Mouse (Mus musculus): ENCODE measurements at regions not wholly inside any gene's neighbourhood (a gene's known extent, or its start where the extent isn't known, plus 50 kb on each side); places are given as distances from the start of the nearest gene placed in this dataset.
"Not testable (repeated sequence)": the region's sequence is repeated elsewhere in the genome, so short reads cannot be mapped to it uniquely, and the experiment has no call there.

DNA sequence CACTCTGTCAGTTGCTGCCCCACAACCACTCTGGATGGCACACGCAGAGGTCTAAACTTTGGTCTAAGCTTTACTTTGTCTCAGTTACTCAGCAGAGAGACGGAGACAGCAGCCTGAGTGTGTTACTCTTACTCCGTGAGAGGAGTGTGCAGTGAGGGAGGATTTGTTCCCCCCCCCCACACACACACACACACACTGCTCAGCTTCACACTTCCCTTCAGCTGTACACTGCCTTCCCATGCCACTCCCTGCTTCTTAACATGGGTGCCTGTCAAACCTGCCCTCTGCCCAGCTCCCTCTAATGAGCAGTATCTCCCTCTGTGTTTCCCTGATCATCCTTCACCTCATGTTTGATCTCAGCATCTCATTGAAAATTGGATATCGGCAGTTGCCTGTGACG, 409.9 kb upstream of the Ercc4 start:
- DNase-seq (ENCODE audit: low spot score in 2 of 2): no peak

DNA sequence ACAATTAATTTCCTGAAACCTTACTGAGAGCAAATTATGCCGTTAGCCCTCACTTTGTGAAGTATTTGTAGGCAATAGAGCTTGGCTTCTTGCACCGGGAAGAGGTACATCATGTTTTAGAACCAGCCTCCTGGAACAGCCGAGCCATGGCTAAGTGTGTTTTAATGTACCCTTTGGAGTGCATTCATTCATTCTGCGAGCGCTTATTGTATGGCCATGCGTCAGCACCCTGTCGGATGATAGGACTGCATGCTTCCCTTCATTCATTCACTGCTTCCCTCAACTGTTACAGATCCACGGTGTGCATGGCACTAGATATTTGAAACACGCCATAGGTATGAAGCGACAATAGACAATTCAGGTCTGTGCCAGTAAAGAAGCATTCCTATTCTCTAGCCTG, 409.4 kb upstream of the Ercc4 start:
- no peak for DNase-seq (ENCODE audit: low spot score in 2 of 2)

DNA sequence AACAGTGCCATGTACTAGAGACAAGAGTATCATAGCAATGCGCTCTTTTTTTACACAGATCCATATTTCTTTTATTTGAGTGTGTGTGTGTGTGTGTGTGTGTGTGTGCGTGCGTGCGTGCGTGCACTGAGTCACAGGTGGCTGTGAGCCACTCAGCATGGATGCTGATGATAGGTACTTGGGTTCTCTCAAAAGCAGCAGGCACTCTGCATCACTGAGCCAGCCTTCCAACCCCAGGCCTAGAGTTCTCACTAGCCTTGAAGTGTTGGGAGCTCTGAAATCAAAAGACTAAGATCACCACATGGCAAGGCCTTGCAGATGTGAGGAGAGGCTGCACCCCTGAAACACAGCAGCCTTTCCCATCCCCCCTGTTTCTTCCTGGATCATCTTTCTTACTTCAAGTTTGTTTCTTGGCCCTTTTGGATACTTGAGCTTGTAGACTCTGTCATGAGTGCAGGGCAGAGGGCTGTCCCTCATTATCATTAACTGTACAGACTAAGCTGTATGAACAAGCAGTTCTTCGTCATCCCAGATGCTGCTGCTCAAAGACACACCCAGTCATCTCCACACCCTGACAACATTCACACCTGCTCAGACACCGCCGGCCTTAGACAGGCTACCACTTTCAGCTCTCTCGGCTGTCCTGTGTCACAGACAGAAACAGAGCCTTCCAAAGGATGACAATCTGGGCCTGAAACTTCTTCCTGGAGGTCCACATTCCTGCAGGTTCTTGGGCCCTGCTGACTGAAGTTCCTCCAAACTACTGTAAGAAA, 405.5 kb upstream of the Ercc4 start:
- DNase-seq (ENCODE audit: low spot score in 2 of 2): no peak

DNA sequence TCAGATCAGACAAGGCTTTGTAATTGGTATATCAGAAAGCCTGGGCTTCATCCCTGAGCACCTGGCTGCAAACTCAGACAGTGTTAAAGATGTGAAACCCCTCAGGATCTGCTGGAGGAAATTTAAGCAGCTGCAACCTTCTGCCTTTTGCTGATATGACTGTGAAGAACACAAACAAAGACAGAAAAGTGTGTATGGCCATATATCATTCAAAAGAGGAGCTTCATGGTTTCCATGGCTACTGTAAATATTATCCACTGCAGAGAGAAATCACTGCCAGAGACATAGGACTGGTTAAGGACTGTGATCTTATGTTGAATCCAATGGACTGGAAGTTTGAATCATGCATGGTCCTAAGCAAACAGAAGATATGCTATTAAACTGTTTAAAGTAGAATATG, 402.6 kb upstream of the Ercc4 start:
- no peak for DNase-seq (ENCODE audit: low spot score in 2 of 2)

DNA sequence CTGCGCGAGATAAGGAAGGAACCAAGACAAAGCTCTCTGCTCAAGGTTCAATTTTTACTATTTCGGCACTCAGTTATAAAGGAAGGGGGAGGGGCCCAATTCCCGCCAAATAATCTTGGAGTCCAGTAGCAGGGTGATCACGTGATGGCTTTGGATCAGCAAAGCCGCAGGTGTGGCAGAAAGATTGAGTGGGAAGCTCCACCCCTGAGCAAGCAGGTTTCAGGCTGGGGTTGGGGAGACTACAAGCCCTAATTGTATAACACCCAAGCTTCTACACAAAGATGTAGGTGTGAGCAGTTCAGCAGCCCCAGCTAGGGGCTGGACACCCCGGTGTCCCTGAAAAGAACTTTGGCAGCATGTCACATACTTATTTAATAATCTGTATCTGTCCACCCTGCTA, 388.1 kb upstream of the Ercc4 start:
- not testable (repeated sequence) for DNase-seq (ENCODE audit: low spot score in 2 of 2)

DNA sequence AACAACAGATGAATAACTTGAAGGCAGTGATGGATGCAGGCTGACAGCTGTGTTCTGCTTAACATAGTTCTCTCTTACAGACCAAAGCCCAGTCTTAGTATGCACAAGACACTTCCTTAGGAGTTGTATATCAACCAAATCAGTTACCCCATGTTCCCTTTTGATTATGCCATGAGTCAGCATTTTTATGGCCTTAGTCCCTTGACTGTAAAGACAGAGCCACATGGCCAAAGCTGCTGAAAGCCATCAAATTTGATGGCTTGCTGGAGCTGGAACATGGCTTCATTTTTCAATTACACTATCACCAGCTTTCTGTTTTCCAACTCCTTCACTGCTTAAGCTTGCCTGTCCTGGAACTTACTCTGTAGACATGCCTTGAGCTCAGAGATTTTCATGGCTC, 383.4 kb upstream of the Ercc4 start:
- DNase-seq (ENCODE audit: low spot score in 2 of 2): no peak

DNA sequence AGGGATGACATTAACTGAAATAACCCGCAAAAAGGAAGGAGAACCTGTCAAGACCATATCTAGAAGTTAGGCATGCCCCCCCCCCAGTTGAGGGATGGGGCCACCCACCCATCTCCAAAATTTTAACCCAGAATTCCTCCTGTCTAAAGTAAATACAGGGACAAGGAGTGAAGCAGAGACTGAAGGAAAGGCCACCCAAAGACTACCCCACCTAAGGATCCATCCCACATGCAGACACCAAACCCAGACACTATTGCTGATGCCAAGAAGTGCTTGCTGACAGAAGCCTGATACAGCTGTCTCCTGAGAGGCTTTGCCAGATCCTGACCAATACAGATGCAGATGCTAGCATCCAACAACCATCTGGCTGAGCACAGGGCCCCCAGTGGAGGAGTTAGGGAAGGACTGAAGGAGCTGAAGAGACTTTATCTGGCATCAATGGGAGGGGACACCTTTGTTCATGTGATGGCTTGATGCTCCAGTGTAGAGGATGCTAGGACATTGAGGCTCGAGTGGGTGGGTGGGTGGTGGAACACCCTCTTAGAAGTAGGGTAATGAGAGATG, 379.2 kb upstream of the Ercc4 start:
- not testable (repeated sequence) for DNase-seq (ENCODE audit: low spot score in 2 of 2)

DNA sequence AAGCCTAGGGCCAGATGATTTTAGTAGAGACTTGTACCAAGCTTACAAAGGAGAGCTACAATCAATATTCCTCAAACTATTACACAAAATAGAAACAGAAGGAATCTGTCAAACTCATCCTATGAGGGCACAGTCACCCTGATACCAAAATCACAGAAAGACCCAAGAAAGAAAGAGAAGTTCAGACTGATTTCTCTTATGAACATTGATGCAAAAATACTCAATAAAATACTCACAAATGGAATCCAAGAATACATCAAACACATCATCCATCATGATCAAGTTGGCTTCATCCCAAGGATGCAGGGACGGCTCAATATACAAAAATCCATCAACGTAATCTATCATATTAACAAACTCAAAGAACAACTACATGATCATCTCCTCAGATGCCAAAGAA, 377.9 kb upstream of the Ercc4 start:
- DNase-seq (ENCODE audit: low spot score in 2 of 2): no peak

DNA sequence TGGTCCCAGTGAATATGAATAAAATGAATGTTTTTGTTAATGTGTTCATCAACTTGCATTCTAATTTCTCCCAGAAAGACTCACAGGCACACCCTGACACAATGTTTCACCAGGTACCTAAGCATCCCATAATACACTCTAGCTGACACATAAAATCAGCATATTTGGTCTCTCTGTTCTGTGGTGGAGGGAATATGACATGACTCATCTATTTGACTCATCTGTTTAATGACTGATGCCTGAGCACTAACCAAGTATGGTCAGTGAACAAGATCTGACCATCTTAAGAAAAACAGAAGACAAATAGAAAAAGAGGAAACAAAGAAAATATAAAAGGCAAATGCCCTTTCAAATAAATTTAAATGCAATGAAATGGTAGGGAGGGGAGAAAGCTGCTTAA, 367.0 kb upstream of the Ercc4 start:
- no peak for DNase-seq (ENCODE audit: low spot score in 2 of 2)

DNA sequence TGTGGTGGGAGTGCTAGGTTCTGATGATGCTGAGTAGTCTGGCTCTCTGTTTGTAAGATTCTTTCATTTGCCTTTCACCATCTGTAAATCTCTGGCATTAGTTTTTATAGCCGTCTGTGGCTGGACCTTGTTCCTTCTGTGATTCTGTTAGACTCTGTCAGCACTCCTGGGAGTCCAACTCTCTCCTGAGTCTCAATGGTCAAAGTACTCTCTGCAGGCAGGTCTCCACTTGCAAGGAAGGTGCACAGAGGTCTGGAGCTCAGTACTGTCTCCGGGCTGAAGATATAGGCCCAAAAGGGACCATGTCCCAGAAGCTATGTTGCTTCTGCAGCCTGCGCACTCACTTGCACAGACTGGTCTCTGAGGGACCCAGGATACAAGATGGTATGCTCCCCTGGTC, 356.3 kb upstream of the Ercc4 start:
- no peak for DNase-seq (ENCODE audit: low spot score in 2 of 2)

DNA sequence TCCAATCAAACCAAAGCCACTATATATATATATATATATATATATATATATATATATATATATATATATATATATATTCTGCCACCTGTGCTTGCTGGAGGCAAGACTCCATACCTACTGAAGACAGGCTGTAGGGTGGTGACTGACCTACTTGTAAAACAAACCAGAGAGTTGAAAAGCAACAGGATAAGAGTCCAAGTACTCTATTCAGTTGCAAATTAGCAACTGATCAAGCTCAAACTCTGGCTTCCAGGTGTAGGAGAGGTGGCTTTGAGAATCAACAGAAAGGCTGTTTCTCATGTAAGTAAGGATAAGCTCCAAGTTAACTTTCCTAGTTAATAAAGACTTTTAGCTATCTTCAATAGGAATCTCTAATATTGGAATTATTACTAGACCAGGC, 355.1 kb upstream of the Ercc4 start:
- DNase-seq (ENCODE audit: low spot score in 2 of 2): no peak

DNA sequence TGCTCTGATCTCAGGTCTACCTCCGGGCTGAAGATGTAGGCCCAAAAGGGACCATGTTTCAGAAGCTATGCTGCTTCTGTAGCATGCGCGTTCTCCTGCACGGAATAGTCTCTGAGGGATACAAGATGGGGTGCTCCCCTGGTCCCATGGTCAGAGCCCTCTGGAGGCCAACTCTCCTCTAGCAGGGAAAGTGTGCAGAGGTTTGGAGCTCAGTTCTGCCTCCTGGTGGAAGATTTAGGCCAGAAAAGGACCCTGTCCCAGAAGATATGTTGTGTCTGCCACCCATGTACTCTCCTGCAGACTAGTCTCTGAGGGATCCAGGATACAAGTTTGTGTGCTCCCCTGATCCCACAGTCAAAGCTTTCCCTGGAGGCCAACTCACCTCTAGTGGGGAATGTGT, 350.9 kb upstream of the Ercc4 start:
- DNase-seq (ENCODE audit: low spot score in 2 of 2): no peak

DNA sequence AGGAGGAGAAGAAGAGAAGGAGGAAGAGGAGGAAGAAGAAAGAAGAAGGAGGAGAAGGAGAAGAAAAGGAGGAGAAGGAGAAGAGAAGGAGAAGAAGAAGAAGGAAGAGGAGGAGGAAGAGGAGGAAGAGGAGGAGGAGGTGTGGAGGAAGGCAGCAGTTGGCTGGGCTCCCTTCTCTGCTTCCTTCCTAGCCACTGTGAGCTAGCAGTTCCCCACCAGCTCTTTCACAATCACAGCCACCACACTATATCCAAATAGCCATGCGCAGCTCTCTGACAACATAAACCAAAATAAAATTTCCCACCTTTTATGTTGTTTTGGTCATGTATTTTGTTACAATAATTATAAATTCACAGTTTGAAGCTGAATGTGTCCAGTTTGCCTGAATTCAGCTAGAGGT, 345.3 kb upstream of the Ercc4 start:
- no peak for DNase-seq (ENCODE audit: low spot score in 2 of 2)

DNA sequence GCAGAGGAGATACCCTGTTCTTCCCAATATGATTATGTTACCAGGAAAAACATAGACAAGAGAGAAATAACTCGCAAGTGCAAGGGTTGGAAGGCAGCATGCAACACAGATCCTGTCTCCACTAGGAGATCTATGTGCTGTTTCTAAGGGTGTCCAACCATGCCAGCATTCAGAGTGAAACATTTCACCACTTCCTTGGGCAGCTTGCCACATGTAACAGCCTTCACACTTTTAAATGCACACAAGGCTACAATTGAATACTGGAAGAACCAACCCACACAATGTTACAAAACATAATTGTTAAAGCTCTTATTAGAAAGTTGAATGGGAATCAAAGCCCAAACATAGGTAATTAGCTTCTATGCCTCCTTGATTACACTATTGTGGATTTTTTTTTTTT, 344.9 kb upstream of the Ercc4 start:
- no peak for DNase-seq (ENCODE audit: low spot score in 2 of 2)

DNA sequence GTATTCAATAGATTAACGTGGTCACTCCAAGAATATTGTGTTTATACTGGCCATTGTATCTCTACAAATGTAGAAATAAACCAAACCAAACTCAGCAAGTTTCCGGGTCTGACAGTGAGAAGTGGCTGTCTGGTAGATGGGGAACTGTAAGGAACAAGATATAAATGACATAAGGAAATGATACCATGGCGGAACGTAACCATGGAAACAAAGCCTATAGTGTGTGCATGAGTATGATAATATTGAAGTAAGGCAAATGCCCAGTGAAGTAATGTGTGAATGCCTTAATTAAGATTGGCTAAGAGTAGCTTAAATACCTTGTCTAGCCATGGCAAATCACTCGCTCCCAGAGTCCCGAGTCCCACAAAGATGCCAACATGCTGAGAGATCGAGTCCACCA, 342.6 kb upstream of the Ercc4 start:
- no peak for DNase-seq (ENCODE audit: low spot score in 2 of 2)

DNA sequence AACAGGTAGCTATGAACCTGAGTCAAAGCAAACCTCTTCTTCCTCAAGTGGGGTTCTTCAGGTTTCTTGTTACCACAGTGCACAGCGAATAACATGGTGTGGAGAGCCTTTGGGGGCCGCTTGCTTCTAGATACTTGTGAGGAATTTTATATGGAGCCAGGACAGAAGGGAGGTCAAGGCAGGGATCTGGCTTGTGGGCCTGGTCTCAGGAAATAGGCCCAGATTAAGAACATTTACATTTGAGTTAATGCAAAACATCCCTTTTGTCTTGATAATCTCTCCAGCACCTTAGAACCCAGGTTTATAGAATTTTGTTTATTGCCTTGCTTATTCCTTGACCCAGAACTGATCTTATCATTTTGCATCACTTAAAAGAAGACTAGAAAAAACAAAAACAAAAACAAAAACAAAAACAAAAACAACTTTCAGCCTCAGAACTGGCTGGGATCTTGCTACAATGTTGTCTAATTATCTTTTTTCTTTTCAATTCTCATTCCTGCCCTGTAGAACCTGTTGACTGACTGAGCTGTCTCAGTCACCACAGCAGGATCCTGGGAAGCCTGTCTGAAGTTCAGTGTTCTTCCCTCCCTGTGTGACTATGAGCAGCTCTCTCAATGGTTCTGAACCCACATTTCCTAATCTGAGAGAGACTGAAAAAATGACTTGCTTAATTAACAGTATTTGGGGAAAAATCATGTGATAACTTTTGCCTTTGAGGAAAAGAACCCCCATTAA, 341.2 kb upstream of the Ercc4 start:
- no peak for DNase-seq (ENCODE audit: low spot score in 2 of 2)

DNA sequence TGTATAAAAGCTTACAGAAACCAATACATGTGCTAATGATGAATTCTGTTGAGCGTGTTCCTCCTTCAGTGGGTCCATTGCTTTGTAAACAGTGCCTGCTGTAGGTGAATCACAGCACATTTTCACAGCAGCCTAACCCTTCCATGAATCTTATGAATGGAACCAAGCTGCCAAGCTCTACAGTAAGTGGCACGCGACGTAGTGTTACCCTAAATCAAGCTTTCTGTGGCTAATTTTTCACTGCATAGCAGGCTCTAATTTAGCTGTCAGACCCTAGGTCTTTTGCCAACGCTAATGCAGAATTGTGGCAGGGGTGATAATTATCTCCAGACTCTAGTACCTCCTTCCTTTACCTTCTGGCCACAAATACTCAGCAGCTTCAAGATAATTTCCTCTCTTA, 339.0 kb upstream of the Ercc4 start:
- no peak for DNase-seq (ENCODE audit: low spot score in 2 of 2)

DNA sequence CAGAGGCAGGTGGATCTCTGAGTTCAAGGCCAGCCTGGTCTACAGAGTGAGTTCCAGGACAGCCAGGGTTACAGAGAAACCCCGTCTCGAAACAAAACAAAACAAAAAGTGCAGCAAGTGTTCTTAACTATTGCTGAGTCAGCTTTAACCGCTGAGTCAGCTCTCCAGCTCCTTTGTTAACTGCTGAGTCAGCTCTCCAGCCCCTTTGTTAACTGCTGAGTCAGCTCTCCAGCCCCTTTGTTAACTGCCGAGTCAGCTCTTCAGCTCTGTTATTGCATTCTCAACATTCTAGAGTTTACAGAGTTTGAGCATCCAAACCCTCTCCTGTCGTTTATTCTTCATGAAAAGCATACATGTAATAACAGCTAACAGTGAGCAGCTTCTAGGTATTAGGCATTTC, 336.9 kb upstream of the Ercc4 start:
- DNase-seq (ENCODE audit: low spot score in 2 of 2): no peak

DNA sequence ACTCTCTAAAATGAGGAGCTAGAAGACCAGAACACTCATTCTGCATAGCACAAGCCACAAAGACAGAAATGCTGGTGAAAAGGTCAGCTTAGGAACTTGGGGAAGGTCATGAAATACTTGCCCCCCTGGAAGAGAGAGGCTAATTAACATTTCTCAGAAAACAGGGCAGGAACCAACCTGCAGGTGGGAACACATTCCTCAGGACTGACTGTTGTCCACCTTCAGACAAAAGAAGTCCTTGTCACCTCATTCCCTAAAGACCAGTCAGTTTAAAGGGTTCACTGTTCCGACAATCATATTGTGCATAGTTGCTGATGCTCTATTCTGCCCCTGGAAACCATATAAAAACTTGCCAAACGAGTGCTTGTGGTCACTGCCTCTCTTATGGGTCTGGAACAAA, 333.6 kb upstream of the Ercc4 start:
- no peak for DNase-seq (ENCODE audit: low spot score in 2 of 2)

DNA sequence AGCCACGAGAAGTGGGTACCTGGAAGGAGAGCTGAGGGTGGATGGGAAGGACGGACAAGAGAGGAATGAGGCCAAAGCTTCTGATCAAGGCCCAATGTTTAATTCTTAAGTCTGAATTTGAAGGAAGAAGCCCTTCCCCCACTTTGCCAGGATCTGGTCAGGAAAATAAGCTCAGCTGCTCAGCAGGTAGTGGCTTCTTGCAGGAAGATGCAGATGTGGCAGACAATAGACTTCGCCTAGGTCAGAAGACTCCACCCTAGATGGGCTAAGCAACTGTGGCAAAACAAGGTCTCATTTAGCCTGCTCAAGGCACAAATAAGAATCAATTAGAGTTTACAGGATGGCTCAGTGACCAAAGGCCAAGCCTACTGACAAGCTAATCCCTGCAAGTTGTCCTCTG, 330.4 kb upstream of the Ercc4 start:
- DNase-seq (ENCODE audit: low spot score in 2 of 2): no peak

DNA sequence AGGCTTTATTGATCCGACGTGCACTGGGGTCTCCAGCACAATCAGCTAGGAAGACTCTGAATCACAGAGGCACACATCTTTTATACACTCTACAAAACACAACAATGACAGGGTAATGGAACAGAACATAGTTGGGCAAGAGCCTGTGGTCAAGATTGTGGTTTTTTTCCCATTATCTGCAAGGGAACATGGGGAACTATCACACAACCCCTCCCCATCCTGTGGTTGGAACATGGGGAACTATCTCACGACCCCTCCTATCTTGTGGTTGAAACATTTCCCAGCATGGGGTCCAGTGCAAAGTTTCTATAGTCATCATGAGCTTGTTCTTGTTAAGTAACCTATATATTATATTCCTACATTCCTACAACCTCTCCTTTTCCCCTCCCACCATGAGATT, 328.8 kb upstream of the Ercc4 start:
- no peak for DNase-seq (ENCODE audit: low spot score in 2 of 2)

DNA sequence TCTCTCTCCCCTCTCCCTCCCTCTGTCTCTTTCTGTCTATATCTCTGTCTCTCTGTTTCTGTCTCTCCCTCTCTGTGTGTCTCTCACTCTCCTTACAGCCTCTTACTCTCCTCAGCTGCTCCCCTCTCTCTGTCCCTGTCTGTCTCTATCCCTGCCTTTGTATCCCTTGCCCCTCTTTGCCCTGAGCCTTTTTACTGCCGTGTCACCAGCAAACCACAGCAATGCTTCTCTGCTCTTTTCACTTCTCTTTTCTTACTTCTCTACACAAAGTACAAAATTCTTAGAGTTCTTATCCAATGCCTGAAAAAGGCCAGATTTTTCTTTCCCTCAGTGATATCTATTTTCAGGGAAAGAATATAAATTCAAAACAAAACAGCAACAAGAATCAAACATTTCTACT, 323.7 kb upstream of the Ercc4 start:
- no peak for DNase-seq (ENCODE audit: low spot score in 2 of 2)

DNA sequence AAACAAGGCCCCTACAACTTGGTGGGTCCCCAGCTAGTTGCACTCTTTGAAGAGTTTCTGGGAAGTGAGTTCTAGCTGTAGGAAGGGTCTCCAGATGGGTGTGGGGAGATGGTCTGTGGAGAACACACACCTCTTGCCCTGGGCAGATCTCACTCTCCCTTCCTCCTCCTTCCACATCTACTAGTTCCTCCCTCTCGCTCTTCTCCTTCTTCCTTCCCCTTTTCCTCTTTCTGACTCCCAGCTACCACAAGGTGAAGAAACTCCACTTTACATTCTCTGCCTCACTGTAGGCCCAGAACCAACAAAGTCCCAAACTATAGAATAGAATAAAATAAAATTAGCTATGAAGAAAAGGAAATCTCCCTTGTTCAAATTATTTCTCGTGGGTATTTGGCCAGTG, 311.0 kb upstream of the Ercc4 start:
- no peak for DNase-seq (ENCODE audit: low spot score in 2 of 2)

Data from adrenal gland, adult 18-20 months (tissue).